Mouse (Mus musculus) frontal cortex, postnatal 10 days (tissue): ENCODE measurements at regions not wholly inside any gene's neighbourhood (a gene's known extent, or its start where the extent isn't known, plus 50 kb on each side); places are given as distances from the start of the nearest gene placed in this dataset.
A peak's percentile ranks its signal among the peaks of the same experiment; 100 is the strongest.

ENCODE experiments used
- DNase-seq, 2 experiments: peaks; one replicate each; pipeline ENCODE4 v3.0.0; 2022; ENCODE audit warnings: low spot score in 2 of 2, mixed read lengths in 1 of 2

DNA sequence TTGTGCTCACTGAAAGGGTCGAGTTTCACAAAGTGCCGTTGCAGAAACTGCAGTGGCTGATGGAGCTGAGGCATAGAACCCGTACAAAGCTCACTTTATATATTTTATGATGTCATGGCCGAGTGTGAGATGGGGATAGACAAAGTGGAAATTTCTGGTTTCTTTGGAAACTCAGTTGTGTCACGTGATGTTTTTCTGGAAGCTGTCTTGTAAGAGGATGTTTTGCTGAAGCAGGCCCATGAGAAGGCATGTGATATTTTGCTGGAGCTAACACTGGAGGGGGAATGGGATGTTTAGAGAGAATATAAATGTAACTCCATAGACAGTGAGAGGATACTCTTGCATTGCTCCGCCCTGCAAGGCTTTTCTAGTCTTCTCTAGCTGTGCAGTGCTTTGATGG is 311.7 kb downstream of the Tmem132b start:
- no peak for DNase-seq

GRCm38 (mm10) chr5:125849722-125850121 is 318.1 kb downstream of the Tmem132b start:
- no peak for DNase-seq

- DNase-seq: no peak
These were observed 344.7 kb downstream of the Tmem132b start for GRCm38 (mm10) chr5:125876296-125876695.

- DNase-seq: peak in 1 of 2 experiments; percentile 1
These were observed 357.3 kb downstream of the Tmem132b start for GRCm38 (mm10) chr5:125888840-125889239.

DNA sequence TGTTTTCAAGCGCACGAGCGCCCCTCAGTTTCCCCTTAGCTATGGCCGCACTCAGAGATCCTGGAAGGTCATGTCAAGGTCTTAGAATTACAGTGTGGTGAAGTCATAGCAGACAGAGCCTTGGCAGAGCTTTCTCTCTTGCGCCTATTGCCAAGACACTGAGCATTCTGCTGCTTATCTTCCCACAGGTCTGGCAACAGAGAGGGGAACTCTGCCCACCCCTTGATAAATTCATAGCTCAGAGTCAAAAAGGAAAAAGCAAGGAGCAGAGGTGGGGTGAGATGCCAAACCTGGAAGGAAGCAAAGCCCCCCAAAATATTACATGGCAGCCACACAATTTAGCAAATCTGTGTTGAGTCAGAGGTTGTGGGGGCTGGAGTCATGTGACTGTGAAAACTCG is 362.3 kb downstream of the Tmem132b start:
- DNase-seq: no peak

DNA sequence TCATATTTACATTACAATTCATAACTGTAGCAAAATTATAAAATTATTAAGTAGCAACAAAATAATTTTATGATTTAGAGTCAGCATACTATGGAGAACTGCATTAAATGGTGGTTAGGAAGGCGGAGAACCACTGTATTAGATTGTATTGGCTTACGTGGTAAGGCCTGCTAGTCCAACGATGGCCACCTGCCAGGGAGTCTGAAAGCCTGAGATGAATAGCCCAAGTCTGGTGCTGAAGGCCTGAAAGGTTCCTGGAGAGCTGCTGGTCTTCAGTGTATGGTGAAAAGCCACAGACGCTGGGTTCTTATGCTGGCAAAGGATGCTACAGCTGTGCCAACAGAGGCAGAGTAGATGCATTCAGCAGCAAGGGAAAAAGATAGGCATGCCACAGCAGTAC is 370.5 kb downstream of the Tmem132b start:
- no peak for DNase-seq

DNA sequence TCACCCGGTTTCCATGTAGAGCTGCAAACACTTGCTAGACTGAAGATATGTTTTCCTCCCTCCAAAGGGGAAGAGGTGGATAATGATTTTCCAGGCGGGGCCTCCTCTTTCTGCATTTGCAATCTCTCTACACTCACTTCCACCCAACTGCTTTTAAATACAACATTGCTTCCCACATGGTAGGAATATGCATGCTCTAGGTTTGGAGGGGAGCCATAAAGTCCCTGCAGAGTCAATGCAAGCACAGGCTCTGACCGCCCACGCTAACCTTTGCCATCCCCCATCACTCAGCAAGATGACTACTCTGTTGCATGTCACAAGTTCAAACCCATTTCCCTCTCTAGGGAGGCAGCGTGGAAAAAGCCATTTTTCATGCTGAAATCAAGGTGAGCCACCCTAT is 372.9 kb downstream of the Tmem132b start:
- no peak for DNase-seq

DNA sequence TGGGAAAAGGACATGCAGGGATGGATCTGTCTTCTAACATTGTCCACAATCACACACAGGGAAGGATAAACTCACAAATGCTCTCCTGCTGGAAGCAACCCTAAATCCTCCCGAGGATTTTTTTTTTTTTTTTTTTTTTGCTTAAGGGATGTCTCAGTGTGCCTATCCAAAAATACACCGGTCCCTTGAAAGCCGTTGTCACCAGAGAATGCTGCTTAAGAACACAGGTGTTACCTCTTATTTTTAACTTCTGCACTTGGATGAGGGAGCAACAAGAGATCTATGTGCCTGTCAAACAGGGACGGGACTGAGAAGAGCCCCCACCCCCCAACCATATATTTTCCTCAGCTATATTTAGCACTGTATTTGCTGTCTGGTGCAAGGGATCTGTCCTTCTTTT is 375.8 kb downstream of the Tmem132b start:
- no peak for DNase-seq

- no peak for DNase-seq
These were observed 376.3 kb downstream of the Tmem132b start for GRCm38 (mm10) chr5:125907909-125908308.

DNA sequence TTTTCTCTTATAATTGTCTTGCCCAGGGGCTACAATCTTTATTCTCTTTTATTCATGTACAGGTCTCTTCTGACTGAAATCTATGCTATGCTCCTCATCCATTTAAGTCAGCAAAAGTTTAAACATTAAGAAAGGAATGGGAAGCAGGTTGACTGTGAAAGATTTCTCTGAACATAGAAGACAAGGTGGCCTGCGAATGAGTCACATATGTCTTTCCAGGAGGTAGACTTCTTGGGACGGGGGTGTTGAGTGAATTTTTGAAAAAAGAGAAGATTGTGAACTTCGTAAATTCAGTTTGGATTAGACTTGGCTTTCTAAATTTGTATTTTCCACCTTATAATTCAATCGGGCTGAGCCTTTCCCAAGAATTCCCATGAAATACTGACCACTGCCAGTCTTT is 384.3 kb downstream of the Tmem132b start:
- DNase-seq: no peak

- DNase-seq: no peak
These were observed 389.4 kb downstream of the Tmem132b start for GRCm38 (mm10) chr5:125920965-125921364.

- no peak for DNase-seq
These were observed 394.4 kb downstream of the Tmem132b start for GRCm38 (mm10) chr5:125925856-125926497.

- DNase-seq: peak; percentile 27 to 43
These were observed 399.9 kb downstream of the Tmem132b start for GRCm38 (mm10) chr5:125931502-125931901.

GRCm38 (mm10) chr5:125939416-125939815 is 407.8 kb downstream of the Tmem132b start:
- no peak for DNase-seq

GRCm38 (mm10) chr5:125946729-125947128 is 415.2 kb downstream of the Tmem132b start:
- no peak for DNase-seq

DNA sequence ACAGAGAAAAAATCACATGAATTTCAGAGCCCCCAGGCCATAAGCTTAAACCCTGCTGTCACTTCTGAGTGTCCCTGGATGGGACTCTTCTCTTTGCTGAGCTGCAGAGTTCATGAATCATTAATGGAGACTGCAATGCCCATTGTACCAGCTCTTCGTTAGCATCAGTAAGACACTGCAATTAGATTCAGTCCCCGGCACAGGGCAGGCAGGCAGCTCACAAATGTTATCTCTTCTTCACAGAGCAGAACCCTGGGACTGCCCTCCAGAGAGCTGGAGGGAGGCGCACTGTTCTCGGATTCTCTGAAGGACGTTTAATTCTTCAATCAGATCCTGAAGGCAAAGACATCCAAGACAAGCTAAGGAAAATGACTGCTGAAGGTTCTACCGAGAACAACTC is 420.1 kb downstream of the Tmem132b start:
- no peak for DNase-seq

GRCm38 (mm10) chr5:125964039-125964438 is 432.5 kb downstream of the Tmem132b start:
- no peak for DNase-seq

DNA sequence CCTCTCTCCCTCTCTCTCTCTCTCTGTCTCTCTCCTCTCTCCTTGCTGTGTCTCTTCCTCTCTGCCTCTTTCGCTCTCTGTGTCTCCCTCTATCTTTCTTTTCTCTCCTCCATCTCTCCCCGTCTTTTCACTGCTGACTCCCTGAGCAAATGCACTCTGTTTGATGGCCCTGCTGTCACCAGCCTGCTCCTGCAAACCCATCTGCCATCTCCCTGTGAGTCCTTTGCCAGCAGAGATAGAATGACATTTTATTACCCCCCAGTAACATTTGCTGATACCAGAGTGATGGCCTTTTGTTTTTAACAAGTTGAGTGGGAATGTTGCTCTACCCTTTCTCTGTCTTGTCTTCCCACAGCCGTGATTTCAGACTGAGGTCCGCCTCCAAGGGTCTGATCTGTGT is 436.6 kb downstream of the Tmem132b start:
- no peak for DNase-seq

- no peak for DNase-seq
These were observed 442.5 kb downstream of the Tmem132b start for GRCm38 (mm10) chr5:125974035-125974434.

GRCm38 (mm10) chr5:125979801-125980200 is 448.2 kb downstream of the Tmem132b start:
- no peak for DNase-seq

DNA sequence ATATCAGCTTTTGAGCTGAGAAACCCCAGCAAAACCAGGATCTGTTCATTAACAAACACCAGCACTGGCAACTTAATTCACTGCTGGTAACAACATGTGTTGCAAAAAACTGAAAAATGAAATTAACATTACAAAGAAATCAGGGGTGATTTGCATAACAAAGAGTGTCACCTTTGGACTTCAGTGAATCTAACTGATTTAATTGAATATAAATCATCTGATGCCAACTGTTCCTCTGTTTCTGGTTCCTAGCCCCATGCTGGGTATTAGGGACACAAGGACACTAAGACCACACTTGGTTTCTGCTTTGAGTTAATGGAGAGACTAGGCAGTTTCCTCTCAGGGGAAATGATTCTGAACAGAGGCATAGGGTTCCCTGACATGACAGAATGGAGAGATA is 453.8 kb downstream of the Tmem132b start:
- no peak for DNase-seq

GRCm38 (mm10) chr5:125997173-125997572 is 465.6 kb downstream of the Tmem132b start:
- no peak for DNase-seq

- DNase-seq: no peak
These were observed 476.3 kb downstream of the Tmem132b start for GRCm38 (mm10) chr5:126007871-126008270.

GRCm38 (mm10) chr5:126008321-126008720 is 476.7 kb downstream of the Tmem132b start:
- no peak for DNase-seq
